Comparison of ENCODE assay signal across 8 mouse cellular contexts in the genomic region with DNA sequence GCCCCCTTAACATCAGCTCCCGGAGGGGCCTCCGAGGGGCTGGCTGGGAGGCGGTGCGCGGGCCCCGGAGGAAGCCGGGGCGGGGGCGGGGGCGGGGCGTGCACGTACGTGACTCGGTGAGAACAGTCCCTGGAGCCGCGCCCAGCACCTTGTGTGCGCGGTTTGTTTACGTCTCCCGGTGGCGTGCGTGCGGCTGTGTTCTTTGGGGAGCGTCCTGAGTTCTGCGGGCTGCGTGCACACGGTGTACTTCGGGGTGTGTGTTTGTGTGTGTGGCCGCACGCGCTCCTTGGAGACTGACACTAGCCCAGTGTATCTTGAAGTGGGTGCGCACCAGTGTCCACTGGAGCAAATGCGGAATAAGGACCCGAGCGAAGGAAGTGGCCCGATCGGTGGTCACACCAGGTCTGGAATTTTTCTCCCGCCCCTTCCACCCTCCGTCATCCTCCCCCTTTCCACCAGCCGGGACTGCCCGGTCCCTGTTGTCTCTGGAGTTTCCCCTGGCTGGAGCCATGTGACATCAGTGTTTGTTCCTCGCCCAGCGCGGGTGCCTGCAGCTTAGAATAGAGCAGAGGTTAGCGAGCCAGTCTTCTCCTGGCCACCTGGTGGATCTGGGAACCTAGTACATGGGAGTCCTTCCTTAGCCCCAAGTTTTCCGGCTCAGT. TPM values are rescaled to one million over a fixed set of nuclear protein-coding genes. Genes with fewer than 3 reads are reported as not detected.
DNase-seq lines count a peak whose midpoint lies in the region; ATAC-seq lines count a peak whose summit lies in the region.

No protein-coding gene starts in this region.

- no peak for DNase-seq in cerebellum, adult 8-10 months
- peak; percentile 49 to 58 for DNase-seq in adrenal gland, adult 18-20 months (ENCODE audit: low spot score in 2 of 2)
- DNase-seq in heart, postnatal 10 days: peak; percentile 83
- DNase-seq in kidney, postnatal 25 days: peak; percentile 71 to 89
- DNase-seq in spleen, adult 12 weeks (ENCODE audit: low spot score): peak; percentile 44

- intact Hi-C loops in heart, postnatal 10 days (cut with DNase I): loop anchor here (5.0 kb wide), 1 partner anchor 76 kb away; no protein-coding TSS in a partner anchor

- ATAC-seq in cerebellum, adult (ENCODE audit: insufficient number of reproducible peaks, low FRiP score, low TSS enrichment): peak; percentile 23; the same call in 1 of the 2 replicates
- ATAC-seq in erythroid progenitor cell, adult 5-6 weeks (replicated peaks; ENCODE audit: low FRiP score, poor library complexity, severe bottlenecking): 0 out of 2 replicates have a peak, but pooled peaks have one; percentile 53
- ATAC-seq in megakaryocyte, adult 5-6 weeks (ENCODE audit: poor library complexity, severe bottlenecking): peak; percentile 65

RNA-seq across cellular contexts. Expression of a gene that starts 1.6 kb away (rescaled TPM):
- 10 to 100 TPM; 14.1 to 44.6 TPM for total RNA-seq in adrenal gland, adult 18-20 months (2021)
- total RNA-seq in erythroid progenitor cell, adult 5-6 weeks (2015; ENCODE audit: low replicate concordance): not detected in 2 replicates
- total RNA-seq in erythroid progenitor cell, adult 5-6 weeks (2017; ENCODE audit: low replicate concordance): not detected in 2 replicates
- total RNA-seq in heart, postnatal 10 days (2021): 1 to 10 TPM; 4.8 to 6.0 TPM
- 1.7 and 5.4 TPM in 2 replicates for total RNA-seq in megakaryocyte, adult 5-6 weeks (2015)
- total RNA-seq in megakaryocyte, adult 5-6 weeks (2017): 1.4 and 2.7 TPM in 2 replicates

RNA-seq across cellular contexts. Expression of a gene that starts 19.8 kb away (rescaled TPM):
- total RNA-seq in adrenal gland, adult 18-20 months (2021): 10 to 100 TPM; 25.3 to 26.5 TPM
- total RNA-seq in erythroid progenitor cell, adult 5-6 weeks (2015; ENCODE audit: low replicate concordance): 3.8 and 4.3 TPM in 2 replicates
- 2.1 and 7.5 TPM in 2 replicates for total RNA-seq in erythroid progenitor cell, adult 5-6 weeks (2017; ENCODE audit: low replicate concordance)
- total RNA-seq in heart, postnatal 10 days (2021): 10 to 100 TPM in 1 of 2 experiments, 1 to 10 TPM in 1; 9.1 to 11.1 TPM
- 1.3 and 2.7 TPM in 2 replicates for total RNA-seq in megakaryocyte, adult 5-6 weeks (2015)
- 1.4 TPM in 2 replicates for total RNA-seq in megakaryocyte, adult 5-6 weeks (2017)

RNA-seq across cellular contexts. Expression of a gene that starts 55.4 kb away (rescaled TPM):
- total RNA-seq in adrenal gland, adult 18-20 months (2021): 10 to 100 TPM; 48.2 to 83.4 TPM
- 0.84 and 3.6 TPM in 2 replicates for total RNA-seq in erythroid progenitor cell, adult 5-6 weeks (2015; ENCODE audit: low replicate concordance)
- 0.39 TPM in 1 of 2 replicates, not detected in the other for total RNA-seq in erythroid progenitor cell, adult 5-6 weeks (2017; ENCODE audit: low replicate concordance)
- 10 to 100 TPM; 59.2 to 67.8 TPM for total RNA-seq in heart, postnatal 10 days (2021)
- 31.1 and 33.3 TPM in 2 replicates for total RNA-seq in megakaryocyte, adult 5-6 weeks (2015)
- total RNA-seq in megakaryocyte, adult 5-6 weeks (2017): 10.4 and 12.2 TPM in 2 replicates
